Mouse (Mus musculus): ENCODE results near the gene Enthd1. TPM values are rescaled to one million over a fixed set of nuclear protein-coding genes. Genes with fewer than 3 reads are reported as not detected.
A peak's percentile ranks its signal among the peaks of the same experiment; 100 is the strongest.

Gene Enthd1
- polyA plus RNA-seq, 1 experiment: not detected

- no peak for TF ChIP-seq CTCF (IDR thresholded peaks at IDR 0.05; ENCODE audit: insufficient read depth, low read depth, low read length)
- TF ChIP-seq POLR2A (IDR thresholded peaks at IDR 0.05; ENCODE audit: insufficient read depth, low read depth, low read length): no peak
- Histone ChIP-seq H3K4me1 (ENCODE audit: control insufficient read depth, insufficient read depth, low read length) (peaks cover 53% of the 10 kb centered on the region), H3K4me3 (ENCODE audit: insufficient read depth, low read depth, low read length) (no peak overlapping the region), H3K27ac (ENCODE audit: insufficient read depth, low read depth, low read length) (peak overlapping the region; percentile 87)
- 28% methylated on average over 6 of the region's 6 CpGs for WGBS
Measured at GRCm38 (mm10) chr15:80533274-80533673, 31.7 kb downstream of the Enthd1 start.

GRCm38 (mm10) chr15:80532281-80533072, 32.5 kb downstream of the Enthd1 start:
- TF ChIP-seq CTCF (IDR thresholded peaks at IDR 0.05; ENCODE audit: insufficient read depth, low read depth, low read length): no peak
- no peak for TF ChIP-seq POLR2A (IDR thresholded peaks at IDR 0.05; ENCODE audit: insufficient read depth, low read depth, low read length)
- Histone ChIP-seq H3K4me1 (ENCODE audit: control insufficient read depth, insufficient read depth, low read length) (peaks cover 52% of the 10 kb centered on the region), H3K27ac (ENCODE audit: insufficient read depth, low read depth, low read length) (peak overlapping the region; percentile 79), H3K4me3 (ENCODE audit: insufficient read depth, low read depth, low read length) (no peak overlapping the region)
- 88% methylated on average over 8 of the region's 8 CpGs for WGBS

GRCm38 (mm10) chr15:80531026-80531425, 33.9 kb downstream of the Enthd1 start:
- Histone ChIP-seq H3K4me1 (ENCODE audit: control insufficient read depth, insufficient read depth, low read length) (peaks cover 42% of the 10 kb centered on the region), H3K27ac (ENCODE audit: insufficient read depth, low read depth, low read length) (no peak overlapping the region; the same call in 1 of the 2 replicates), H3K4me3 (ENCODE audit: insufficient read depth, low read depth, low read length) (no peak overlapping the region)
- TF ChIP-seq CTCF (IDR thresholded peaks at IDR 0.05; ENCODE audit: insufficient read depth, low read depth, low read length): no peak
- no peak for TF ChIP-seq POLR2A (IDR thresholded peaks at IDR 0.05; ENCODE audit: insufficient read depth, low read depth, low read length)
- 76% methylated on average over 9 of the region's 9 CpGs for WGBS

GRCm38 (mm10) chr15:80529955-80530869, 34.7 kb downstream of the Enthd1 start:
- H3K4me3 ChIP-seq (ENCODE audit: insufficient read depth, low read depth, low read length): no peak overlapping the region
- no peak for TF ChIP-seq CTCF (IDR thresholded peaks at IDR 0.05; ENCODE audit: insufficient read depth, low read depth, low read length)
- no peak for TF ChIP-seq POLR2A (IDR thresholded peaks at IDR 0.05; ENCODE audit: insufficient read depth, low read depth, low read length)
- H3K4me1 ChIP-seq (ENCODE audit: control insufficient read depth, insufficient read depth, low read length): peaks cover 36% of the 10 kb centered on the region
- peak overlapping the region; percentile 92 for H3K27ac ChIP-seq (ENCODE audit: insufficient read depth, low read depth, low read length)
- 21% methylated on average over 20 of the region's 20 CpGs for WGBS

GRCm38 (mm10) chr15:80521661-80522388, 43.1 kb downstream of the Enthd1 start:
- Histone ChIP-seq H3K4me1 (ENCODE audit: control insufficient read depth, insufficient read depth, low read length) (peaks cover 18% of the 10 kb centered on the region), H3K27ac (ENCODE audit: insufficient read depth, low read depth, low read length) (no peak overlapping the region), H3K4me3 (ENCODE audit: insufficient read depth, low read depth, low read length) (no peak overlapping the region)
- TF ChIP-seq CTCF (IDR thresholded peaks at IDR 0.05; ENCODE audit: insufficient read depth, low read depth, low read length) (no peak), POLR2A (IDR thresholded peaks at IDR 0.05; ENCODE audit: insufficient read depth, low read depth, low read length) (no peak)
- WGBS: 41% methylated on average over 10 of the region's 10 CpGs

GRCm38 (mm10) chr15:80519931-80520330, 45.0 kb downstream of the Enthd1 start:
- Histone ChIP-seq H3K4me1 (ENCODE audit: control insufficient read depth, insufficient read depth, low read length) (peaks cover 18% of the 10 kb centered on the region), H3K27ac (ENCODE audit: insufficient read depth, low read depth, low read length) (no peak overlapping the region), H3K4me3 (ENCODE audit: insufficient read depth, low read depth, low read length) (no peak overlapping the region)
- WGBS: 96% methylated on average over 5 of the region's 5 CpGs
- TF ChIP-seq POLR2A (IDR thresholded peaks at IDR 0.05; ENCODE audit: insufficient read depth, low read depth, low read length) (no peak), CTCF (IDR thresholded peaks at IDR 0.05; ENCODE audit: insufficient read depth, low read depth, low read length) (no peak)

GRCm38 (mm10) chr15:80518567-80519223, 46.3 kb downstream of the Enthd1 start:
- 74% methylated on average over 12 of the region's 12 CpGs for WGBS
- TF ChIP-seq CTCF (IDR thresholded peaks at IDR 0.05; ENCODE audit: insufficient read depth, low read depth, low read length) (no peak), POLR2A (IDR thresholded peaks at IDR 0.05; ENCODE audit: insufficient read depth, low read depth, low read length) (no peak)
- H3K4me1 ChIP-seq (ENCODE audit: control insufficient read depth, insufficient read depth, low read length): peaks cover 18% of the 10 kb centered on the region
- H3K4me3 ChIP-seq (ENCODE audit: insufficient read depth, low read depth, low read length): no peak overlapping the region
- H3K27ac ChIP-seq (ENCODE audit: insufficient read depth, low read depth, low read length): no peak overlapping the region; the same call in 1 of the 2 replicates

GRCm38 (mm10) chr15:80517996-80518395, 47.0 kb downstream of the Enthd1 start:
- WGBS: 19% methylated on average over 9 of the region's 9 CpGs
- Histone ChIP-seq H3K4me3 (ENCODE audit: insufficient read depth, low read depth, low read length) (no peak overlapping the region), H3K4me1 (ENCODE audit: control insufficient read depth, insufficient read depth, low read length) (peaks cover 18% of the 10 kb centered on the region), H3K27ac (ENCODE audit: insufficient read depth, low read depth, low read length) (no peak overlapping the region)
- no peak for TF ChIP-seq CTCF (IDR thresholded peaks at IDR 0.05; ENCODE audit: insufficient read depth, low read depth, low read length)
- TF ChIP-seq POLR2A (IDR thresholded peaks at IDR 0.05; ENCODE audit: insufficient read depth, low read depth, low read length): no peak
